Mouse (Mus musculus): ENCODE data around the gene Scrn2. TPM values are rescaled to one million over a fixed set of nuclear protein-coding genes. Genes with fewer than 3 reads are reported as not detected.

Scrn2 gene
- polyA plus RNA-seq, 1 experiment from 2014 or later, result 44.1 TPM

DNA sequence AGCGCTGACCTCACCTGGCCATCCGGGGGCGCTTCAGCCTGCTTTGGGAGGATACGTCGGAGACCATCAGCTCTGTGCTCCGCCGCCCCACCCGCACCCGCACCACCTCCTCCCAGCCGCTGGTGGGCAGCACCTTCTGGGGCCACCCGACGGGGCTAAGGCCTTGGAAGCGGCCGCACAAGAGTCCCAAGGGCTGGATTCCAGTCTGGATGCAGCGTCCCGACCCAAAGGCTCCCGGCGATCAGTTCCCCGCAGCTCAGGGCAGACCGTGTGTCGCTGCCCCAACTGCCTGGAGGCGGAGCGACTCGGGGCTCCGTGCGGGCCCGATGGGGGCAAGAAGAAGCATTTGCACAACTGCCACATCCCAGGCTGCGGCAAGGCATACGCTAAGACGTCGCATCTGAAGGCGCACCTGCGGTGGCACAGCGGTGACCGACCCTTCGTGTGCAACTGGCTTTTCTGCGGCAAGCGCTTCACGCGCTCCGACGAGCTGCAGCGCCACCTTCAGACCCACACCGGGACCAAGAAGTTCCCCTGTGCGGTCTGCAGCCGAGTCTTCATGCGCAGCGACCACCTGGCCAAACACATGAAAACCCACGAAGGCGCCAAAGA lies 7.8 kb upstream of the Scrn2 start:
- H3K4me3 ChIP-seq, result peak overlapping the region; percentile 57
- peak overlapping the region; percentile 51 for H3K27ac ChIP-seq
- peaks cover 89% of the 10 kb centered on the region for H3K27me3 ChIP-seq (ENCODE audit: poor library complexity, severe bottlenecking)
- under 1% methylated on average over 50 of the region's 50 CpGs for WGBS
- H3K9me3 ChIP-seq, result no peaks in the 10 kb centered on the region
- H3K4me1 ChIP-seq, result peaks cover 82% of the 10 kb centered on the region
- H3K36me3 ChIP-seq (replicated peaks), result no peaks in the 10 kb centered on the region
- DNase-seq (ENCODE audit: extremely low spot score, low spot score), result peak; percentile 76

DNA sequence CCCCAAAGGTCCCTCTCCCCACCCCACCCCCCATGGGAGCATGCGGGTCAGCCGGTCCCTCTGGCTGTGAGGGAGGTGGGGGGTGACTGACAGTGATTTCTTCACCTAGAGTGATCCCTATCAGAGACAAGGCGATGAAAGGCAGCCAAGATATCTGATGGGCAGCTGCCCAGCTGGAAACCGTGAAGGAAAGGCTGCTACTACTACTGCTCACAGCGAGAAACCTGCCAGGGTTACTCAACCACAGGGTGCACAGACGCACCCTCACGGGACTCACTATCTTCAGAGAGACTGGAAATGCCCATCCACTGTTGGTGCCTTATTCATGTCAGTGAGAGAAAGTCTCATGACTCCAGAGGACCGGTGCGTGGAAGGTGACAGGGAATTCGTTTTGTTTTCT lies 4.8 kb upstream of the Scrn2 start:
- DNase-seq (ENCODE audit: extremely low spot score, low spot score), result no peak
- Histone ChIP-seq H3K27ac (peak overlapping the region; percentile 87), H3K4me3 (no peak overlapping the region; the same call in 1 of the 2 replicates), H3K36me3 (replicated peaks) (no peaks in the 10 kb centered on the region), H3K4me1 (peaks cover 72% of the 10 kb centered on the region), H3K9me3 (no peaks in the 10 kb centered on the region), H3K27me3 (ENCODE audit: poor library complexity, severe bottlenecking) (peaks cover 59% of the 10 kb centered on the region)
- 13% methylated on average over 10 of the region's 10 CpGs for WGBS

GRCm38 (mm10) chr11:97025721-97026344 lies 3.9 kb upstream of the Scrn2 start:
- peak overlapping the region; percentile 87 for H3K27ac ChIP-seq
- H3K27me3 ChIP-seq (ENCODE audit: poor library complexity, severe bottlenecking), result peaks cover 50% of the 10 kb centered on the region
- H3K4me1 ChIP-seq, result peaks cover 75% of the 10 kb centered on the region
- no peaks in the 10 kb centered on the region for H3K36me3 ChIP-seq (replicated peaks)
- peak overlapping the region; percentile 45 for H3K4me3 ChIP-seq
- H3K9me3 ChIP-seq, result no peaks in the 10 kb centered on the region
- WGBS, result 1% methylated on average over 17 of the region's 17 CpGs
- peak; percentile 90 for DNase-seq (ENCODE audit: extremely low spot score, low spot score)

DNA sequence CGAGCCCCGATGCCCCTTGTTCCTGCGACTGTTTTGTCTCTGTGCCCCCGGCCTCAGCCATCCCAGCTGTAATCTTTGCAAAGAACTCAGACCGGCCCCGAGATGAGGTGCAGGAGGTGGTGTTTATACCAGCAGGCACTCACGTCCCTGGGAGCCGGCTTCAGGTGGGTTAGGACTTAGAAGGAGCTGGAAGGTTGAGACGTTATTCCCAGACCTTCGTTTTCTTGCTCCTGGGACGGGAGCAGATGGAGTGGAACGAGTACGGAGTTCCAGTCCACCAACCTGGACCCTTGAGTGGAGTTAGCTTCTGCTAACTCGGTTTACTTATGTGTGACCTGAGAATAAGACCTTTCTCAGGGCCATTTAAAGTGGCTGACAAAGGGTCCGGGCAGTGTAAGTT lies 688 bp downstream of the Scrn2 start:
- Histone ChIP-seq H3K9me3 (no peaks in the 10 kb centered on the region), H3K27me3 (ENCODE audit: poor library complexity, severe bottlenecking) (peaks cover 4% of the 10 kb centered on the region), H3K27ac (peak overlapping the region; percentile 96), H3K36me3 (replicated peaks) (peaks cover 31% of the 10 kb centered on the region), H3K4me1 (peaks cover 37% of the 10 kb centered on the region), H3K4me3 (peak overlapping the region; percentile 76)
- 22% methylated on average over 15 of the region's 15 CpGs for WGBS
- DNase-seq (ENCODE audit: extremely low spot score, low spot score), result no peak

GRCm38 (mm10) chr11:97031977-97032376 lies 2.2 kb downstream of the Scrn2 start:
- H3K27ac ChIP-seq, result no peak overlapping the region
- DNase-seq (ENCODE audit: extremely low spot score, low spot score), result no peak
- WGBS, result 89% methylated on average over 12 of the region's 12 CpGs
- H3K4me1 ChIP-seq, result peaks cover 24% of the 10 kb centered on the region
- no peak overlapping the region for H3K4me3 ChIP-seq
- no peaks in the 10 kb centered on the region for H3K27me3 ChIP-seq (ENCODE audit: poor library complexity, severe bottlenecking)
- H3K36me3 ChIP-seq (replicated peaks), result peaks cover 33% of the 10 kb centered on the region
- H3K9me3 ChIP-seq, result no peaks in the 10 kb centered on the region

DNA sequence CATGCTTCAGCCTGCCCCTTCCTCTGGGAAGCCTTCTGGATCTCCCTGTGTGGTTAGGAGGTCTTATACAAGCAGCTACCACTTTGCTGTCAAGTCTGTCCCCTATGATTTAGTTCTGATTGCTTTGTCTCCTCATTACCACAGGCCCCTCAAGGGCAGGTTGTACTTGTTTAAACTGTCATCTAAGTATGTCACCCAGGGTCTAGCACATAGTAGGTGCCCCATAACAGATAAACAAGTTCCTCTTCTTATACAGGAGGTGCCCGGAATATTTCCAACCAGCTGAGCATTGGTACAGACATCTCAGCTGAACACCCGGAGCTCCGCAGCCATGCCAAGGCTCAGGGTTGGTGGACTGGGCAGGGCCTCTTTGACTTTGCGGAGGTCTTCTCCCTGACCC lies 2.8 kb downstream of the Scrn2 start:
- WGBS, result 95% methylated on average over 4 of the region's 4 CpGs

DNA sequence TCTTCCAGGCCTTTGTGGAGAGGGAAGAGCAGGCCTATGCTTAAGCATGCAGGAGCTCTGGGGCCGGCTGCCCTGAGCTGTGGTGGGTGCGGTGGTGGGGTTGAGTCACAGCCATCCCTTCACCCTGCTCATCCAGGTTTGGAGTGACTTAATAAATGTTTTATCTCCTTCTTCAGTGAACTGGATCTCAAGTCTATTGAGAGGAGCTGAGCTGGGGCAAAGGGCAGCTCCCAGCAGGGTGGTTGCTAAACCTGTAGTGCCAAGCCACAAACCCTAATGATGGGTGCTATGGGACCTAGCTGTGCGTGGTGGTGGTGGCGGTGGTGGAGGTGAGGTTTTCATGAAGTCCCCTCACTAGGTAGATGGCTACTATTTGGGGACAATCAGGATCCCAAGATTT lies 4.0 kb downstream of the Scrn2 start:
- Histone ChIP-seq H3K4me3 (no peak overlapping the region), H3K27ac (no peak overlapping the region), H3K27me3 (ENCODE audit: poor library complexity, severe bottlenecking) (no peaks in the 10 kb centered on the region), H3K36me3 (replicated peaks) (peaks cover 33% of the 10 kb centered on the region), H3K9me3 (no peaks in the 10 kb centered on the region), H3K4me1 (peaks cover 24% of the 10 kb centered on the region)
- no peak for DNase-seq (ENCODE audit: extremely low spot score, low spot score)
- 93% methylated on average over 4 of the region's 4 CpGs for WGBS

More for the DNA sequence above, 2.8 kb downstream of the Scrn2 start:
- Histone ChIP-seq H3K9me3 (no peaks in the 10 kb centered on the region), H3K27me3 (ENCODE audit: poor library complexity, severe bottlenecking) (no peaks in the 10 kb centered on the region), H3K4me3 (no peak overlapping the region), H3K27ac (no peak overlapping the region), H3K4me1 (peaks cover 24% of the 10 kb centered on the region), H3K36me3 (replicated peaks) (peaks cover 33% of the 10 kb centered on the region)
- no peak for DNase-seq (ENCODE audit: extremely low spot score, low spot score)

GRCm38 (mm10) chr11:97036141-97036540 lies 6.4 kb downstream of the Scrn2 start:
- Histone ChIP-seq H3K27ac (no peak overlapping the region), H3K36me3 (replicated peaks) (peaks cover 33% of the 10 kb centered on the region), H3K4me3 (no peak overlapping the region), H3K27me3 (ENCODE audit: poor library complexity, severe bottlenecking) (no peaks in the 10 kb centered on the region), H3K9me3 (no peaks in the 10 kb centered on the region), H3K4me1 (peaks cover 12% of the 10 kb centered on the region)
- 80% methylated on average over 5 of the region's 5 CpGs for WGBS
- DNase-seq (ENCODE audit: extremely low spot score, low spot score), result no peak

GRCm38 (mm10) chr11:97038881-97039280 lies 9.1 kb downstream of the Scrn2 start:
- 69% methylated on average over 7 of the region's 7 CpGs for WGBS
- no peaks in the 10 kb centered on the region for H3K9me3 ChIP-seq
- no peak overlapping the region for H3K4me3 ChIP-seq
- no peak for DNase-seq (ENCODE audit: extremely low spot score, low spot score)
- H3K36me3 ChIP-seq (replicated peaks), result peaks cover 21% of the 10 kb centered on the region
- H3K27me3 ChIP-seq (ENCODE audit: poor library complexity, severe bottlenecking), result no peaks in the 10 kb centered on the region
- no peak overlapping the region for H3K27ac ChIP-seq
- peaks cover 22% of the 10 kb centered on the region for H3K4me1 ChIP-seq

GRCm38 (mm10) chr11:97040301-97041021 lies 10.7 kb downstream of the Scrn2 start:
- Histone ChIP-seq H3K36me3 (replicated peaks) (peaks cover 25% of the 10 kb centered on the region), H3K4me3 (peak overlapping the region; percentile 83), H3K27me3 (ENCODE audit: poor library complexity, severe bottlenecking) (no peaks in the 10 kb centered on the region), H3K9me3 (no peaks in the 10 kb centered on the region; the same call in 1 of the 2 replicates), H3K27ac (peak overlapping the region; percentile 88; the same call in 1 of the 2 replicates), H3K4me1 (peaks cover 22% of the 10 kb centered on the region)
- no peak for DNase-seq (ENCODE audit: extremely low spot score, low spot score)
- 53% methylated on average over 12 of the region's 12 CpGs for WGBS

DNA sequence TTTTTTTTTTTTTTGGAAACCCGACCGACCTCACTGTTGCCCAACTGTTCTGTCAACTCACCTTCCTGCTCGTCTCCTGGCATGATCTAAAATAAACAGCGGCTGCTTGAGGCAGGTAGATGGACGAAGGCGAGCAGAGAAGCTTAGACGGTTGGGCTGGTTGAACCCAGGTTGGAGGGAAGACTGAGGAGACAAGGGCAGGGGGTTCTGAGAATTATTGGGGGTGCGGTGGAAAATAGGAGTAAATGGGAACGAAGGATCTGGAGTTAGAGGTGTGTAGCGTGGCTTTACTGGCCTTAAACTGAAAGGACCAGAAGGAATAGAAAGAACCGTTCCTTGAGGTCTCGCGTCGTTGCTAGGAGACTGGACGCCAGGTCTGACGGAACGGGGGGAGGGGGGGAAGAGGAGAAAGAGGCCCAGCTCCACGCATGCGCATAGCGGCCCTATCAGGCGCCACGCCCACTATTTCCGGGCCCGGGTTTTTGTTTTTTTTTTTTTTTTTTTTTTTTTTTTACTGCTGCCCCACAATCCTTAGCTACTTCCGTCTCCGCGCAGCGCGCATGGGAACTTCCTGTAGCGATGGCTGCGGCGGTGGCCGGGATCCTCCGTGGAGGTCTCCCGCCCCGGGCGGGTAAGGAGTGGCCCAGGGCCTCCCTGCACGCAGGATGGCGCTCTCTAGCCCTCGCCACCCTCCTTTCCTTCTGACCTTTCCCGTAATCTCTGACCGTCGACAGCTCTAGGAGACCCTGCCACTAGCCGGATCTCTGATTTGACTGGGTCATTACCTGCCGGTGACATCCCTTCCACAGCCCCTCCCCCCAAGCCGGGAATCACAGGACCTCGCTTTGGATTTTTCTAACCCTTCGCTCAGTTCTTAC lies 11.5 kb downstream of the Scrn2 start, which contains the start of the genes Lrrc46 and Mrpl10:
TSS of gene Lrrc46 (minus strand) at position 386 of the 878 bp plus-strand sequence.
TSS of gene Mrpl10 (plus strand) at position 539 of the 878 bp plus-strand sequence.
- DNase-seq (ENCODE audit: extremely low spot score, low spot score), result peak; percentile 91
- Histone ChIP-seq H3K27ac (peak within 1 kb of the TSS; percentile 88), H3K9me3 (no peaks in the 10 kb centered on the region; the same call in 1 of the 2 replicates), H3K36me3 (replicated peaks) (peaks cover 27% of the 10 kb centered on the region), H3K4me1 (peaks cover 22% of the 10 kb centered on the region), H3K27me3 (ENCODE audit: poor library complexity, severe bottlenecking) (no peaks in the 10 kb centered on the region), H3K4me3 (peak within 1 kb of the TSS; percentile 83)
- WGBS, result under 1% methylated on average over 48 of the region's 48 CpGs

DNA sequence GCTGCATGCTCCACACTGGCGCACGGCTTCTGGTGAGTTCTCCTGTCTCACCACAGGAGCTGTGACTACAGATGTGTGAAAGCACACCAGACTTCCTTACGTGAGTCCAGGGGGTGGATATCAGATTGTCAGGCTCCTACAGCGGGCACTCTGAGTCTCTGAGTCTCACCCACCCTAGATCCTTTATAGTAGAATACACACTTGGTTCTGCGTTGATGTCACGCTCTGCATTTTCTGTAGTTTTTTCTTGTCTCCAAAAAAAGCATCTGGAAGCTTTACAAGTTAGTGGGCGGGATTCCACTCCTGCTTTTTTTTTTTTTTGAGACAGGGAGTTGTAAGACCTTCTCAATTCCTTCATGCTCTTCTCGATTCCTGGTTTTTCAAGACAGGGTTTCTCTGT lies 15.2 kb downstream of the Scrn2 start:
- Histone ChIP-seq H3K27ac (no peak overlapping the region), H3K4me1 (peaks cover 25% of the 10 kb centered on the region), H3K27me3 (ENCODE audit: poor library complexity, severe bottlenecking) (no peaks in the 10 kb centered on the region), H3K9me3 (no peaks in the 10 kb centered on the region; the same call in 1 of the 2 replicates), H3K4me3 (no peak overlapping the region), H3K36me3 (replicated peaks) (peaks cover 49% of the 10 kb centered on the region)
- 96% methylated on average over 8 of the region's 8 CpGs for WGBS
- DNase-seq (ENCODE audit: extremely low spot score, low spot score), result no peak
